Mouse (Mus musculus): ENCODE data around the gene Socs5. TPM values are rescaled to one million over a fixed set of nuclear protein-coding genes. Genes with fewer than 3 reads are reported as not detected.

Gene Socs5
- polyA plus RNA-seq, 1 experiment from 2014 or later, result 7.4 TPM

GRCm38 (mm10) chr17:87112852-87113592 lies 5.5 kb downstream of the Socs5 start:
- no peak overlapping the region for H3K27ac ChIP-seq
- peaks cover 11% of the 10 kb centered on the region for H3K27me3 ChIP-seq (ENCODE audit: poor library complexity, severe bottlenecking)
- 80% methylated on average over 5 of the region's 5 CpGs for WGBS
- no peaks in the 10 kb centered on the region for H3K9me3 ChIP-seq
- no peak for DNase-seq (ENCODE audit: extremely low spot score, low spot score)
- peaks cover 30% of the 10 kb centered on the region for H3K4me1 ChIP-seq
- H3K4me3 ChIP-seq, result no peak overlapping the region
- H3K36me3 ChIP-seq (replicated peaks), result no peaks in the 10 kb centered on the region

GRCm38 (mm10) chr17:87115615-87116014 lies 8.1 kb downstream of the Socs5 start:
- H3K27ac ChIP-seq, result no peak overlapping the region
- 73% methylated on average over 6 of the region's 6 CpGs for WGBS

GRCm38 (mm10) chr17:87118966-87119526 lies 11.6 kb downstream of the Socs5 start:
- no peak overlapping the region for H3K27ac ChIP-seq
- no peak overlapping the region for H3K4me3 ChIP-seq
- H3K9me3 ChIP-seq, result no peaks in the 10 kb centered on the region
- H3K36me3 ChIP-seq (replicated peaks), result 0 out of 2 replicates have a peak, but pooled peaks cover 2% of the 10 kb centered on the region
- 89% methylated on average over 7 of the region's 7 CpGs for WGBS
- H3K4me1 ChIP-seq, result peaks cover 11% of the 10 kb centered on the region
- H3K27me3 ChIP-seq (ENCODE audit: poor library complexity, severe bottlenecking), result no peaks in the 10 kb centered on the region
- no peak for DNase-seq (ENCODE audit: extremely low spot score, low spot score)

More at GRCm38 (mm10) chr17:87115615-87116014, 8.1 kb downstream of the Socs5 start:
- DNase-seq (ENCODE audit: extremely low spot score, low spot score), result no peak
- no peaks in the 10 kb centered on the region for H3K36me3 ChIP-seq (replicated peaks)
- H3K9me3 ChIP-seq, result no peaks in the 10 kb centered on the region
- H3K4me3 ChIP-seq, result no peak overlapping the region
- H3K27me3 ChIP-seq (ENCODE audit: poor library complexity, severe bottlenecking), result no peaks in the 10 kb centered on the region
- peaks cover 15% of the 10 kb centered on the region for H3K4me1 ChIP-seq

- Histone ChIP-seq H3K9me3 (no peaks in the 10 kb centered on the region), H3K27ac (peak overlapping the region; percentile 56; the same call in 1 of the 2 replicates), H3K4me3 (peak overlapping the region; percentile 45), H3K4me1 (peaks cover 7% of the 10 kb centered on the region), H3K36me3 (replicated peaks) (peaks cover 18% of the 10 kb centered on the region), H3K27me3 (ENCODE audit: poor library complexity, severe bottlenecking) (no peaks in the 10 kb centered on the region)
- no peak for DNase-seq (ENCODE audit: extremely low spot score, low spot score)
- WGBS, result 42% methylated on average over 24 of the region's 24 CpGs
These were observed 17.9 kb downstream of the Socs5 start for GRCm38 (mm10) chr17:87125344-87125743.

GRCm38 (mm10) chr17:87132258-87132657 lies 24.8 kb downstream of the Socs5 start:
- no peak for DNase-seq (ENCODE audit: extremely low spot score, low spot score)
- H3K4me3 ChIP-seq, result no peak overlapping the region
- H3K4me1 ChIP-seq, result peaks cover 3% of the 10 kb centered on the region; the same call in 1 of the 2 replicates
- no peaks in the 10 kb centered on the region for H3K27me3 ChIP-seq (ENCODE audit: poor library complexity, severe bottlenecking)
- 84% methylated on average over 4 of the region's 4 CpGs for whole genome bisulfite sequencing
- H3K27ac ChIP-seq, result no peak overlapping the region
- no peaks in the 10 kb centered on the region for H3K9me3 ChIP-seq
- H3K36me3 ChIP-seq (replicated peaks), result peaks cover 24% of the 10 kb centered on the region

GRCm38 (mm10) chr17:87133823-87134222 lies 26.3 kb downstream of the Socs5 start:
- DNase-seq (ENCODE audit: extremely low spot score, low spot score), result peak; percentile 24
- 69% methylated on average over 23 of the region's 23 CpGs for WGBS
- Histone ChIP-seq H3K9me3 (no peaks in the 10 kb centered on the region), H3K4me3 (no peak overlapping the region), H3K36me3 (replicated peaks) (peaks cover 24% of the 10 kb centered on the region), H3K27me3 (ENCODE audit: poor library complexity, severe bottlenecking) (no peaks in the 10 kb centered on the region), H3K4me1 (peaks cover 3% of the 10 kb centered on the region; the same call in 1 of the 2 replicates), H3K27ac (no peak overlapping the region)

- no peak overlapping the region for H3K4me3 ChIP-seq
- peaks cover 24% of the 10 kb centered on the region for H3K36me3 ChIP-seq (replicated peaks)
- DNase-seq (ENCODE audit: extremely low spot score, low spot score), result no peak
- H3K27ac ChIP-seq, result no peak overlapping the region
- H3K4me1 ChIP-seq, result peaks cover 3% of the 10 kb centered on the region; the same call in 1 of the 2 replicates
- WGBS, result 94% methylated on average over 24 of the region's 24 CpGs
- H3K9me3 ChIP-seq, result no peaks in the 10 kb centered on the region
- H3K27me3 ChIP-seq (ENCODE audit: poor library complexity, severe bottlenecking), result no peaks in the 10 kb centered on the region
These were observed 27.2 kb downstream of the Socs5 start for GRCm38 (mm10) chr17:87134631-87135030.

- Histone ChIP-seq H3K27ac (no peak overlapping the region), H3K36me3 (replicated peaks) (peaks cover 24% of the 10 kb centered on the region), H3K27me3 (ENCODE audit: poor library complexity, severe bottlenecking) (no peaks in the 10 kb centered on the region), H3K9me3 (no peaks in the 10 kb centered on the region), H3K4me1 (peaks cover 3% of the 10 kb centered on the region; the same call in 1 of the 2 replicates), H3K4me3 (no peak overlapping the region)
- 88% methylated on average over 6 of the region's 6 CpGs for WGBS
- DNase-seq (ENCODE audit: extremely low spot score, low spot score), result no peak
These were observed 28.3 kb downstream of the Socs5 start for GRCm38 (mm10) chr17:87135741-87136140.

- Histone ChIP-seq H3K27me3 (ENCODE audit: poor library complexity, severe bottlenecking) (no peaks in the 10 kb centered on the region), H3K36me3 (replicated peaks) (no peaks in the 10 kb centered on the region), H3K9me3 (no peaks in the 10 kb centered on the region), H3K27ac (no peak overlapping the region), H3K4me1 (peaks cover 4% of the 10 kb centered on the region; the same call in 1 of the 2 replicates), H3K4me3 (no peak overlapping the region)
- no peak for DNase-seq (ENCODE audit: extremely low spot score, low spot score)
- 91% methylated on average over 9 of the region's 9 CpGs for WGBS
These were observed 33.9 kb downstream of the Socs5 start for GRCm38 (mm10) chr17:87141188-87141935.

- H3K36me3 ChIP-seq (replicated peaks), result no peaks in the 10 kb centered on the region
- H3K27me3 ChIP-seq (ENCODE audit: poor library complexity, severe bottlenecking), result no peaks in the 10 kb centered on the region
- no peak overlapping the region for H3K4me3 ChIP-seq
- no peak for DNase-seq (ENCODE audit: extremely low spot score, low spot score)
- WGBS, result 67% methylated on average over 11 of the region's 11 CpGs
- peaks cover 4% of the 10 kb centered on the region; the same call in 1 of the 2 replicates for H3K4me1 ChIP-seq
- no peaks in the 10 kb centered on the region for H3K9me3 ChIP-seq
- H3K27ac ChIP-seq, result no peak overlapping the region
These were observed 34.8 kb downstream of the Socs5 start for GRCm38 (mm10) chr17:87142271-87142670.

GRCm38 (mm10) chr17:87143186-87143585 lies 35.7 kb downstream of the Socs5 start:
- no peak overlapping the region for H3K27ac ChIP-seq
- WGBS, result 73% methylated on average over 14 of the region's 14 CpGs

GRCm38 (mm10) chr17:87146415-87147021 lies 39.0 kb downstream of the Socs5 start:
- peaks cover 4% of the 10 kb centered on the region; the same call in 1 of the 2 replicates for H3K4me1 ChIP-seq
- no peaks in the 10 kb centered on the region for H3K36me3 ChIP-seq (replicated peaks)
- H3K9me3 ChIP-seq, result no peaks in the 10 kb centered on the region
- no peak overlapping the region for H3K4me3 ChIP-seq
- 82% methylated on average over 8 of the region's 8 CpGs for WGBS
- no peak overlapping the region for H3K27ac ChIP-seq
- DNase-seq (ENCODE audit: extremely low spot score, low spot score), result no peak
- H3K27me3 ChIP-seq (ENCODE audit: poor library complexity, severe bottlenecking), result no peaks in the 10 kb centered on the region

More at GRCm38 (mm10) chr17:87143186-87143585, 35.7 kb downstream of the Socs5 start:
- Histone ChIP-seq H3K4me1 (peaks cover 4% of the 10 kb centered on the region; the same call in 1 of the 2 replicates), H3K27me3 (ENCODE audit: poor library complexity, severe bottlenecking) (no peaks in the 10 kb centered on the region), H3K36me3 (replicated peaks) (no peaks in the 10 kb centered on the region), H3K4me3 (no peak overlapping the region), H3K9me3 (no peaks in the 10 kb centered on the region)
- DNase-seq (ENCODE audit: extremely low spot score, low spot score), result no peak
